Mouse (Mus musculus) ES-E14 (cell line): ENCODE measurements at regions not wholly inside any gene's neighbourhood (a gene's known extent, or its start where the extent isn't known, plus 50 kb on each side); places are given as distances from the start of the nearest gene placed in this dataset.

Source experiments
- CHD2 ChIP-seq: IDR thresholded peaks from 2 replicates; pipeline ENCODE4 v1.6.1; 2014; ENCODE audit warnings: mild to moderate bottlenecking, low read depth, low read length, inconsistent platforms
- HCFC1 ChIP-seq: IDR thresholded peaks from 2 replicates; pipeline ENCODE4 v1.6.1; 2012; ENCODE audit warnings: low read length, inconsistent platforms, borderline replicate concordance; ENCODE audit not compliant: insufficient read depth
- MAFK ChIP-seq: IDR thresholded peaks from 2 replicates; pipeline ENCODE4 v1.6.1; 2014; ENCODE audit warnings: mild to moderate bottlenecking, low read depth, low read length, inconsistent platforms; ENCODE audit not compliant: insufficient read depth
- ZC3H11A ChIP-seq: IDR thresholded peaks from 2 replicates; pipeline ENCODE4 v1.6.1; 2012; ENCODE audit warnings: low read depth, mild to moderate bottlenecking, inconsistent platforms, low read length, borderline replicate concordance
- ZNF384 ChIP-seq: IDR thresholded peaks from 2 replicates; pipeline ENCODE4 v1.6.1; 2012; ENCODE audit warnings: low read depth, low read length, inconsistent platforms

DNA sequence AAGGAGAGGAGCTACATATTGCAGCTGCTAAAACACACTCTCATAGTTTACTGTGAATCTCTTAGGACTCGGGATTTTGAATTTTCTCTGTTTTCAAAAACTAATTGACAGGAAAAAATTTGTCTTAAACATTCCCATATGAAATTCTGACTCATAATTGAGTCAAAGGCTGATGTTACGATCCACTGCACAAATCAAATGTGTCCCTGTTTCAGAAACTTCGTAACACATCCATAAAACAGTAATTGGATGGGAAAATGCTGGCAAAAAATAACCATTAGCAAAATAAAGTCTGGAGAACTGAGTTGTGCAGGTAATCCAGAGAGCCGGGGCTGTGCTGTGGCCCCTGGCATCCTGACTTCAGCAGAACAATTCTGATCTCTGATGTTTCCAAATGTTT, 79.1 kb upstream of the 1700024P04Rik start:
- no peak for TF ChIP-seq ZC3H11A
- no peak for TF ChIP-seq MAFK
- no peak for TF ChIP-seq HCFC1
- TF ChIP-seq ZNF384, result no peak
- no peak for TF ChIP-seq CHD2
